Mouse (Mus musculus): ENCODE measurements around the gene Irf5. TPM values are rescaled to one million over a fixed set of nuclear protein-coding genes. Genes with fewer than 3 reads are reported as not detected.

Gene Irf5
- polyA plus RNA-seq, 1 experiment from 2014 or later: 8.6 TPM

GRCm38 (mm10) chr6:29507447-29508309 is 18.7 kb upstream of the Irf5 start, which contains the start of gene Kcp:
TSS of gene Kcp (minus strand) at chr6:29507952.
- DNase-seq (ENCODE audit: low spot score) (peak; percentile 42), ATAC-seq (peak; percentile 48)
- Histone ChIP-seq H3K27ac (ENCODE audit: low read length) (no peak within 1 kb of the TSS), H3K9me3 (ENCODE audit: low read length) (no peaks in the 10 kb centered on the region), H3K4me1 (ENCODE audit: insufficient read depth, low read depth, low read length) (peaks cover 1% of the 10 kb centered on the region; the same call in 1 of the 2 replicates), H3K36me3 (ENCODE audit: insufficient read depth, low read length) (no peaks in the 10 kb centered on the region), H3K9ac (replicated peaks; ENCODE audit: low read depth) (no peak within 1 kb of the TSS), H3K27me3 (replicated peaks; ENCODE audit: insufficient read depth, low read length) (peaks cover 3% of the 10 kb centered on the region; the same call in 1 of the 2 replicates), H3K4me2 (replicated peaks; ENCODE audit: low read depth, low read length) (peak within 1 kb of the TSS; percentile 66), H3K4me3 (ENCODE audit: low read depth, low read length) (peak within 1 kb of the TSS; percentile 42)
- TF ChIP-seq EP300 (IDR thresholded peaks at IDR 0.05): no peak
- TF ChIP-seq CTCF (IDR thresholded peaks at IDR 0.05): no peak
- WGBS: under 1% methylated on average over 42 of the region's 47 CpGs

GRCm38 (mm10) chr6:29509086-29509485 is 17.3 kb upstream of the Irf5 start:
- Histone ChIP-seq H3K27me3 (replicated peaks; ENCODE audit: insufficient read depth, low read length) (peaks cover 3% of the 10 kb centered on the region; the same call in 1 of the 2 replicates), H3K9ac (replicated peaks; ENCODE audit: low read depth) (no peak overlapping the region), H3K27ac (ENCODE audit: low read length) (no peak overlapping the region), H3K4me3 (ENCODE audit: low read depth, low read length) (no peak overlapping the region), H3K36me3 (ENCODE audit: insufficient read depth, low read length) (no peaks in the 10 kb centered on the region), H3K4me2 (replicated peaks; ENCODE audit: low read depth, low read length) (no peak overlapping the region), H3K9me3 (ENCODE audit: low read length) (no peaks in the 10 kb centered on the region), H3K4me1 (ENCODE audit: insufficient read depth, low read depth, low read length) (peaks cover 4% of the 10 kb centered on the region; the same call in 1 of the 2 replicates)
- no peak for TF ChIP-seq CTCF (IDR thresholded peaks at IDR 0.05)
- TF ChIP-seq EP300 (IDR thresholded peaks at IDR 0.05): no peak
- no peak for ATAC-seq
- DNase-seq (ENCODE audit: low spot score): no peak
- WGBS: 41% methylated on average over 2 of the region's 2 CpGs

- peak overlapping the region; percentile 47 for H3K4me2 ChIP-seq (replicated peaks; ENCODE audit: low read depth, low read length)
- H3K9me3 ChIP-seq (ENCODE audit: low read length): no peaks in the 10 kb centered on the region
- H3K4me3 ChIP-seq (ENCODE audit: low read depth, low read length): 0 out of 2 replicates have a peak overlapping the region, but pooled peaks have one; percentile 0
- no peak for TF ChIP-seq EP300 (IDR thresholded peaks at IDR 0.05)
- TF ChIP-seq CTCF (IDR thresholded peaks at IDR 0.05): no peak
- DNase-seq (ENCODE audit: low spot score): peak; percentile 92
- H3K4me1 ChIP-seq (ENCODE audit: insufficient read depth, low read depth, low read length): peaks cover 4% of the 10 kb centered on the region; the same call in 1 of the 2 replicates
- no peaks in the 10 kb centered on the region; the same call in 1 of the 2 replicates for H3K27me3 ChIP-seq (replicated peaks; ENCODE audit: insufficient read depth, low read length)
- peak; percentile 81 for ATAC-seq
- H3K9ac ChIP-seq (replicated peaks; ENCODE audit: low read depth): no peak overlapping the region
- H3K27ac ChIP-seq (ENCODE audit: low read length): no peak overlapping the region; the same call in 1 of the 2 replicates
- WGBS: 0% methylated on average over 11 of the region's 11 CpGs
- no peaks in the 10 kb centered on the region for H3K36me3 ChIP-seq (ENCODE audit: insufficient read depth, low read length)
Observed at GRCm38 (mm10) chr6:29513284-29513683, 13.1 kb upstream of the Irf5 start.

- H3K4me3 ChIP-seq (ENCODE audit: low read depth, low read length): no peak overlapping the region
- peak; percentile 91 for TF ChIP-seq CTCF (IDR thresholded peaks at IDR 0.05)
- TF ChIP-seq EP300 (IDR thresholded peaks at IDR 0.05): no peak
- DNase-seq (ENCODE audit: low spot score) (peak; percentile 78), ATAC-seq (peak; percentile 57)
- 4% methylated on average over 5 of the region's 5 CpGs for WGBS
- no peaks in the 10 kb centered on the region for H3K36me3 ChIP-seq (ENCODE audit: insufficient read depth, low read length)
- H3K9me3 ChIP-seq (ENCODE audit: low read length): no peaks in the 10 kb centered on the region
- no peak overlapping the region for H3K27ac ChIP-seq (ENCODE audit: low read length)
- H3K4me1 ChIP-seq (ENCODE audit: insufficient read depth, low read depth, low read length): peaks cover 4% of the 10 kb centered on the region; the same call in 1 of the 2 replicates
- no peaks in the 10 kb centered on the region for H3K27me3 ChIP-seq (replicated peaks; ENCODE audit: insufficient read depth, low read length)
- no peak overlapping the region for H3K9ac ChIP-seq (replicated peaks; ENCODE audit: low read depth)
- H3K4me2 ChIP-seq (replicated peaks; ENCODE audit: low read depth, low read length): no peak overlapping the region
Observed at GRCm38 (mm10) chr6:29517139-29517538, 9.3 kb upstream of the Irf5 start.

- no peak for DNase-seq (ENCODE audit: low spot score)
- TF ChIP-seq EP300 (IDR thresholded peaks at IDR 0.05) (no peak), CTCF (IDR thresholded peaks at IDR 0.05) (no peak)
Observed at GRCm38 (mm10) chr6:29522626-29523300, 3.7 kb upstream of the Irf5 start.

More at GRCm38 (mm10) chr6:29522626-29523300, 3.7 kb upstream of the Irf5 start:
- H3K27ac ChIP-seq (ENCODE audit: low read length): no peak overlapping the region
- no peak for ATAC-seq
- H3K9ac ChIP-seq (replicated peaks; ENCODE audit: low read depth): no peak overlapping the region
- peaks cover 8% of the 10 kb centered on the region for H3K4me1 ChIP-seq (ENCODE audit: insufficient read depth, low read depth, low read length)
- H3K36me3 ChIP-seq (ENCODE audit: insufficient read depth, low read length): no peaks in the 10 kb centered on the region
- H3K4me3 ChIP-seq (ENCODE audit: low read depth, low read length): no peak overlapping the region
- 58% methylated on average over 6 of the region's 6 CpGs for WGBS
- H3K9me3 ChIP-seq (ENCODE audit: low read length): no peaks in the 10 kb centered on the region
- H3K27me3 ChIP-seq (replicated peaks; ENCODE audit: insufficient read depth, low read length): peaks cover 11% of the 10 kb centered on the region
- no peak overlapping the region for H3K4me2 ChIP-seq (replicated peaks; ENCODE audit: low read depth, low read length)
